Mouse (Mus musculus) heart, embryonic 12.5 days (tissue): ENCODE measurements at regions not wholly inside any gene's neighbourhood (a gene's known extent, or its start where the extent isn't known, plus 50 kb on each side); places are given as distances from the start of the nearest gene placed in this dataset.

ENCODE experiments used
- ATAC-seq: fragments of 200-750 bp; cut with Nextera tagmentation; 2 replicates; pipeline ENCODE4 v1.8.0; 2017; ENCODE audit warnings: moderate TSS enrichment, moderate library complexity; ENCODE audit not compliant: insufficient number of reproducible peaks, low FRiP score
- H3K27ac ChIP-seq: fragments of 300-500 bp; sonication (generic); 2 replicates; pipeline ENCODE4 v1.5.1; 2016; ENCODE audit warnings: mild to moderate bottlenecking, moderate library complexity; ENCODE audit not compliant: poor library complexity, severe bottlenecking
- H3K27me3 ChIP-seq: fragments of 300-500 bp; sonication (generic); replicated peaks from 2 replicates; pipeline ENCODE4 v1.6.1; 2016; ENCODE audit warnings: mild to moderate bottlenecking, moderate library complexity
- H3K36me3 ChIP-seq: fragments of 300-500 bp; sonication (generic); 2 replicates; pipeline ENCODE4 v1.6.1; 2016; ENCODE audit warnings: mild to moderate bottlenecking, moderate library complexity
- H3K4me1 ChIP-seq: fragments of 300-500 bp; sonication (generic); replicated peaks from 2 replicates; pipeline ENCODE4 v1.6.1; 2016; ENCODE audit warnings: mild to moderate bottlenecking
- H3K4me2 ChIP-seq: fragments of 300-500 bp; sonication (generic); 2 replicates; pipeline ENCODE4 v1.6.1; 2016; ENCODE audit warnings: mild to moderate bottlenecking, moderate library complexity
- H3K4me3 ChIP-seq: fragments of 300-500 bp; sonication (generic); 2 replicates; pipeline ENCODE4 v1.5.1; 2016; ENCODE audit warnings: mild to moderate bottlenecking
- H3K9ac ChIP-seq: fragments of 300-500 bp; sonication (generic); 2 replicates; pipeline ENCODE4 v1.6.1; 2016; ENCODE audit warnings: mild to moderate bottlenecking, moderate library complexity
- H3K9me3 ChIP-seq: fragments of 300-500 bp; sonication (generic); replicated peaks from 2 replicates; pipeline ENCODE4 v1.6.1; 2016; ENCODE audit warnings: mild to moderate bottlenecking, moderate library complexity
- WGBS: fragments of 180-500 bp; shearing (Covaris S2); methylation state at CpG from one replicate; pipeline ENCODE4 v1.1.7; 2016; 5-methylcytosine and 5-hydroxymethylcytosine counted together

DNA sequence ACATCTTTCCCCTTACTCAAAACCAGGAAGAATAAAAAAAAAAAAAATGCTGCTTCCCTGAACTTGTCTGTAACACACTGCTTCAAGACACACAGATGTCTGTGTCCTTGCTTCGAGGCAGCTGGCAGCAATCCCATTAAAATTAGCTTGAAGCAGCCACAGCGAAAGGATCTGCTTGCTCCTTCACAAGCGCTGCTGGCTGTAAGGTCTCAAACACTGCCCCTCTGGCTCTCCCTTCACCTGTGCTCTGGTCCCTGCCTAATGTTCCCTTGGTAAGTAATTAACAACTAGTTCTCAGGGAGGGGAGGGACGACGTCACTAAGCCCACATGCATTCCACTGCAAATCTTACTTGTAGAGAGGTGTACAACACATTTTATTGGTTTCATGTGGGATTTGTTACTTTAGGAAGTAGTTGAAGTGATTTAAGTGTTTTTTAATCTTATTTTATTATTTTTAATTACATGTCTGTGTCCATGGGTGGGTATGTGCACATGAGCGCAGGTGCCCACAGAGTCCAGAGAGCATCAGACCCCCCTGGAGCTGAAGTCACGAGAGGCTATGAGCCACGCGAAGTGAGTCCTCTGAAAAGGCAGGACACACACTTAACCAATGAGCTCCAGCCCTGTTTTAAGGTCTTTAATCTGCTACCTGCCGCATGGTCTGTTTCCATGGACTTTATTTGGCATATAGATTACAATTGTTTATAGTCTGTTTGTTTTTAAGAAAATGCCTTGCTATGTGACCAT lies 61.1 kb upstream of the Cers6 start:
- H3K36me3 ChIP-seq, result no peaks in the 10 kb centered on the region
- ATAC-seq, result no peak
- H3K4me3 ChIP-seq, result no peak overlapping the region
- H3K27me3 ChIP-seq, result no peaks in the 10 kb centered on the region
- no peaks in the 10 kb centered on the region for H3K9me3 ChIP-seq
- no peaks in the 10 kb centered on the region for H3K4me1 ChIP-seq
- no peak overlapping the region for H3K4me2 ChIP-seq
- 69% methylated on average over 10 of the region's 10 CpGs for WGBS
- no peak overlapping the region for H3K9ac ChIP-seq
- H3K27ac ChIP-seq, result no peak overlapping the region

DNA sequence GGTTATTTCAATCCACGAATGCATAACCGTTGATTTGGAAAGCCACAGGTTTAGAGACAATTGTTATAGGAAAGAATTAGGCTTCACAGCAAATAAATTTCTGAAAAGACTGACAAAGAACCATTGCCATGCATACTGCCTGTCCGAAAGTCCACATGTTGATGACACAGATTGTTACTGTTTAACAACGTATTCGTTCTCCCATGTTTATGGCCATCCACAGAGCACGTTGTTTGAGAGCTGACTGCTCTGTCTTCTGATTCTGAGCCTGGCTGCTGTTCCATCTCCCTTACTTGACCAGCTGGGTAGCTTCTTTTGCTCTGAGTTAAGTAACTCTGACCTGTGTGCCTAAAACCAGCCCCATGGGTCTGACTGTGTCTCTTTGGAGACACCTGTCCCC lies 57.1 kb upstream of the Cers6 start:
- ATAC-seq, result no peak

DNA sequence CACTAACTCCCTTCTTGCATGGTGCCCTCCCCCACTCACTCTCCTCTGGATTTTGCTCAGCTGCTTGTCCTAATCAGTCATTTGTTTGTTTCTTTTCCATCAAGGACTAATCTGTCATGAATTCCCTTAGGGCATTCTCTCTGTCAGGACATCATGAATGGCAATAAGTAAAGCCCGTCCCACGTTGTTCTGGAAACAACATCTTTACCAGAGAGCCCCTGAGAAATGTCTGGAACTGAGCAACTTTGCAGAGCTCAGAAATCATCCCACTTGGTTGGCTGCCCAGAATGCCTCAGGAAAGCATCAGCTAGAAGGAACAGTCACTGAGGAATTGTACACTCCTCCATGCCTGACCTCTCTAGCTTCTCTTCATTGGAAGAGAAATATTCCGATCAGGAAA lies 55.4 kb upstream of the Cers6 start:
- H3K4me2 ChIP-seq, result no peak overlapping the region
- H3K9me3 ChIP-seq, result no peaks in the 10 kb centered on the region
- H3K4me3 ChIP-seq, result no peak overlapping the region
- no peaks in the 10 kb centered on the region for H3K36me3 ChIP-seq
- H3K27me3 ChIP-seq, result no peaks in the 10 kb centered on the region
- H3K4me1 ChIP-seq, result peaks cover 7% of the 10 kb centered on the region; the same call in 1 of the 2 replicates
- ATAC-seq, result 0 out of 2 replicates have a peak, but pooled peaks have one; percentile 22
- no peak overlapping the region for H3K27ac ChIP-seq
- no peak overlapping the region for H3K9ac ChIP-seq
- WGBS, result 30% methylated on average over 3 of the region's 3 CpGs

More for the DNA sequence above, 57.1 kb upstream of the Cers6 start:
- no peak overlapping the region for H3K27ac ChIP-seq
- WGBS, result 91% methylated on average over 6 of the region's 6 CpGs
- no peaks in the 10 kb centered on the region for H3K36me3 ChIP-seq
- no peak overlapping the region for H3K9ac ChIP-seq
- peaks cover 7% of the 10 kb centered on the region; the same call in 1 of the 2 replicates for H3K4me1 ChIP-seq
- no peak overlapping the region for H3K4me3 ChIP-seq
- H3K9me3 ChIP-seq, result no peaks in the 10 kb centered on the region
- no peaks in the 10 kb centered on the region for H3K27me3 ChIP-seq
- no peak overlapping the region for H3K4me2 ChIP-seq

DNA sequence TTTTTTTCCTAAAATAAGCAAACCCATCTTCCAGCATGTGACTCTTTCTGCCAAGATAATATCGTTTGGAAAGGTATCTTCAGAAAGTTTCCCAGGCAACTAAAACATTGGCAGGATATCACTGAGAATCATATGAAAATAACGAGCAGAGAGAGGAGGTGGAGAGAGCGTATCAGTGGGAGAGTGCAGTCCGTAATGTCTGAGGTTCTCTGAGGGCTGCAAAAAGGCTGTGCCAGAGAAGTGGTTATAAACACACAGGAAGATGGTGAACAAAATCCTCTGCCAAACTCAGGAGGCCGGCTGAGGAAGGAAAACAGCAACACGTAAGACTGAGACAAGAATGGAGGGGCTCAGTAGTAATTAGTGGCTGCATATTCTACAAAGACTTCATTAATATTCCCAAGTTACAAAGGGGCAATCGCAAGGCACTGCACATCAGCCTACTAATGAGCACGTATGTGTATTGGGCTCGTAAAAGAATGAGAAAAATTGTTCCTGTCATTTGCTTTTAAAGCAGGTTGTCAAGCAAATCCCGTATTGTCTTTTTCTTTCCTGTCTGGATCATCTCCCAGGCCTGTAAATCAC lies 54.8 kb upstream of the Cers6 start:
- Histone ChIP-seq H3K36me3 (no peaks in the 10 kb centered on the region), H3K4me2 (0 out of 2 replicates have a peak overlapping the region, but pooled peaks have one; percentile 2), H3K27ac (no peak overlapping the region; the same call in 1 of the 2 replicates), H3K4me1 (peaks cover 7% of the 10 kb centered on the region; the same call in 1 of the 2 replicates), H3K9ac (no peak overlapping the region), H3K9me3 (no peaks in the 10 kb centered on the region), H3K27me3 (no peaks in the 10 kb centered on the region), H3K4me3 (no peak overlapping the region)
- 54% methylated on average over 10 of the region's 10 CpGs for WGBS
- ATAC-seq, result no peak
